ENCODE assay signal across 13 mouse cellular contexts in the genomic region with DNA sequence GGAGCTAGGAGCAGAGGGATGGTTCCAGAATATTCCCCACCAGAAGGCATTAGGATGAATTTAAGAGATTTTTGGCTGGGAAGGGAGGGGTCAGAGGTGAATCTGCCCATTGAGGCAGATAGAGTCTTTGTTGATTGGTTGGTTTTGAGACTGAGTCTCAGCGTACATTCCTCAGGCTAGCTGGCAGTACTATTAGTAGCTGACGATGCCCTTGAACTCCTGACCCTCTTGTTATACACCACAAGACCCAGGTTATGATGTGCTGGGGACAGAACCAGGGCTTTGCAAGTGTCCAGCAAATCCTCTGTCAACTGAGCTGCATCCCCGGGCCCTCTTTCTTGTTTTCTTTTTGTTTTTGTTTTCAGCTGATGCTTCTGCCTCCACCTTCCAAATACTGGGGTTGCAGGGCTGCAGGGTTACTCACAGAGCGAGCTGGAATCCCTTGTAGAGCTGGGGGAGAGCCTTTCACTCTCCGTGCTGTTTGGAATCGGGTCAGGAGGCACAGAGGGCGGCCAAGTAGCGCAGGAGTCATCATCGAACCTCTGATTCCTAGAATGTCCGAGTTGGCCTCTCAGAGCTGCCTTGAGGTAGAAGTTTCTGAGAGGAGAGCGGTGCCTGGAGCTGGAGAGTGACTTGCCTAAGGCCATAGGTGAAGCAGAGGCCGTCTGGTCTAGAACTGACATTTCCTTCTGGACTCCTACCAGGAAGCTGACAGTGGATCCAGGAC.
"Had no signal": no experiment of that assay in that cellular context is flagged by ENCODE, and none has a peak within 500 bp of the region (broad histone marks: within the 10 kb centered on the region; RNA-seq: fewer than 3 reads in every experiment).

No protein-coding gene starts in this region.

- H3K27ac ChIP-seq: kidney, postnatal 0 days; limb, embryonic 10.5 days; limb, embryonic 13.5 days; liver, embryonic 13.5 days; macrophage had no signal

- H3K9me3 ChIP-seq: limb, embryonic 10.5 days; limb, embryonic 13.5 days; liver, embryonic 13.5 days had no signal

- DNase-seq: kidney, adult 2 months; kidney, postnatal 25 days; liver; liver, embryonic 13.5 days; midbrain, embryonic 14.5 days; thymus, adult 18-20 months; thymus, postnatal 36 days had no signal

- H3K4me3 ChIP-seq: limb, embryonic 10.5 days; limb, embryonic 13.5 days; liver, embryonic 13.5 days had no signal

- H3K27me3 ChIP-seq: limb, embryonic 13.5 days had no signal

- H3K9ac ChIP-seq: limb, embryonic 13.5 days; liver, embryonic 13.5 days; lung, embryonic 14.5 days had no signal

- ATAC-seq: lung, postnatal 0 days had no signal

- H3K4me2 ChIP-seq: limb, embryonic 13.5 days; liver, embryonic 13.5 days; lung, embryonic 14.5 days had no signal

- H3K36me3 ChIP-seq: limb, embryonic 10.5 days; limb, embryonic 13.5 days; liver, embryonic 13.5 days had no signal
